Mouse (Mus musculus) common myeloid progenitor, adult 5-6 weeks (primary cell): ENCODE results near the gene Ddb1. TPM values are rescaled to one million over a fixed set of nuclear protein-coding genes. Genes with fewer than 3 reads are reported as not detected.
A peak's percentile ranks its signal among the peaks of the same experiment; 100 is the strongest.

Source experiments
- ATAC-seq: replicated peaks from 2 replicates; pipeline ENCODE4 v1.8.0; 2016; ENCODE audit warnings: low read depth, mild to moderate bottlenecking, moderate TSS enrichment, inconsistent platforms; ENCODE audit not compliant: poor library complexity, severe bottlenecking
- total RNA-seq: library from RNA; stranded (forward); fragments of 200-1000, 187-1606 nt; gene quantifications from 2 replicates; pipeline ENCODE4 v1.2.3, GENCODE M21; 2017

The Ddb1 gene
- total RNA-seq, 1 experiment from 2014 or later, result 475 TPM

- ATAC-seq, result peak; percentile 88
Measured at GRCm38 (mm10) chr19:10589127-10589857, 15.8 kb upstream of the Ddb1 start.

- ATAC-seq, result no peak
Measured at GRCm38 (mm10) chr19:10590301-10590700, 14.8 kb upstream of the Ddb1 start.

GRCm38 (mm10) chr19:10591659-10592377 lies 13.3 kb upstream of the Ddb1 start:
- ATAC-seq, result no peak

- ATAC-seq, result peak; percentile 63
Measured at GRCm38 (mm10) chr19:10598188-10598587, 6.9 kb upstream of the Ddb1 start.

- no peak for ATAC-seq
Measured at GRCm38 (mm10) chr19:10599648-10600047, 5.5 kb upstream of the Ddb1 start.

GRCm38 (mm10) chr19:10602247-10602769 lies 2.8 kb upstream of the Ddb1 start:
- no peak for ATAC-seq

GRCm38 (mm10) chr19:10602787-10603186 lies 2.3 kb upstream of the Ddb1 start:
- peak; percentile 59 for ATAC-seq

GRCm38 (mm10) chr19:10603660-10604523 lies 1.2 kb upstream of the Ddb1 start:
- ATAC-seq, result no peak

- no peak for ATAC-seq
Measured at GRCm38 (mm10) chr19:10604534-10604933, 593 bp upstream of the Ddb1 start.

GRCm38 (mm10) chr19:10605901-10606622 lies 935 bp downstream of the Ddb1 start:
- ATAC-seq, result no peak

GRCm38 (mm10) chr19:10608573-10609240 lies 3.6 kb downstream of the Ddb1 start:
- ATAC-seq, result no peak

- ATAC-seq, result peak; percentile 77
Measured at GRCm38 (mm10) chr19:10634106-10634871, 29.2 kb downstream of the Ddb1 start, which contains the start of gene Vwce. Gene Vwce, plus strand, starts transcription at chr19:10634213.

GRCm38 (mm10) chr19:10634872-10635318 lies 29.8 kb downstream of the Ddb1 start:
- ATAC-seq, result peak; percentile 79

- no peak for ATAC-seq
Measured at GRCm38 (mm10) chr19:10637840-10638239, 32.7 kb downstream of the Ddb1 start.

GRCm38 (mm10) chr19:10640080-10640479 lies 35.0 kb downstream of the Ddb1 start:
- peak; percentile 67; the same call in 1 of the 2 replicates for ATAC-seq

GRCm38 (mm10) chr19:10640589-10641378 lies 35.7 kb downstream of the Ddb1 start:
- no peak for ATAC-seq

GRCm38 (mm10) chr19:10645616-10646015 lies 40.5 kb downstream of the Ddb1 start:
- no peak for ATAC-seq
